Mouse (Mus musculus) intestine, embryonic 14.5 days (tissue): ENCODE measurements around the gene Diras2. TPM values are rescaled to one million over a fixed set of nuclear protein-coding genes. Genes with fewer than 3 reads are reported as not detected.

ENCODE experiments used
- ATAC-seq: fragments of 200-750 bp; cut with Nextera tagmentation; replicated peaks from 2 replicates; pipeline ENCODE4 v1.8.0; 2017; ENCODE audit warnings: low read depth, moderate number of reproducible peaks, moderate TSS enrichment, moderate library complexity; ENCODE audit not compliant: low FRiP score, low TSS enrichment
- DNase-seq: peaks from one replicate; pipeline ENCODE4 v3.0.0-alpha.2; 2018; ENCODE audit warnings: low spot score
- H3K27ac ChIP-seq: fragments of 300-500 bp; sonication (generic); 2 replicates; pipeline ENCODE4 v1.5.1; 2014; ENCODE audit warnings: low read depth, mild to moderate bottlenecking, control low read depth
- H3K27me3 ChIP-seq: fragments of 300-500 bp; sonication (generic); replicated peaks from 2 replicates; pipeline ENCODE4 v1.6.1; 2014; ENCODE audit warnings: low read length, control low read depth; ENCODE audit not compliant: control insufficient read depth, insufficient read depth
- H3K36me3 ChIP-seq: fragments of 300-500 bp; sonication (generic); 2 replicates; pipeline ENCODE4 v1.6.1; 2014; ENCODE audit warnings: low read length, control low read depth; ENCODE audit not compliant: control insufficient read depth, insufficient read depth
- H3K4me1 ChIP-seq: fragments of 300-500 bp; sonication (generic); replicated peaks from 2 replicates; pipeline ENCODE4 v1.6.1; 2014; ENCODE audit warnings: low read length, control low read depth, mixed read lengths; ENCODE audit not compliant: control insufficient read depth, insufficient read depth
- H3K4me2 ChIP-seq: fragments of 300-500 bp; sonication (generic); 2 replicates; pipeline ENCODE4 v1.6.1; 2014; ENCODE audit warnings: low read length
- H3K4me3 ChIP-seq: fragments of 300-500 bp; sonication (generic); 2 replicates; pipeline ENCODE4 v1.5.1; 2014; ENCODE audit warnings: low read depth, low read length, control low read depth, mixed read lengths
- H3K9ac ChIP-seq: fragments of 300-500 bp; sonication (generic); 2 replicates; pipeline ENCODE4 v1.6.1; 2014; ENCODE audit warnings: mild to moderate bottlenecking, low read length
- H3K9me3 ChIP-seq: fragments of 300-500 bp; sonication (generic); 2 replicates; pipeline ENCODE4 v1.6.1; 2016; ENCODE audit warnings: low read length, control low read depth; ENCODE audit not compliant: control insufficient read depth
- WGBS: fragments of 180-500 bp; shearing (Covaris S2); extraction: QIAGEN DNeasy Blood & Tissue Kit; methylation state at CpG from one replicate; pipeline ENCODE4 v1.1.7; 2014; 5-methylcytosine and 5-hydroxymethylcytosine counted together
- polyA plus RNA-seq: library from polyadenylated mRNA; unstranded; fragments of >200 nt; fragmentation: Nextera tagmentation; extraction: Ambion mirVana; gene quantifications from 2 replicates; pipeline ENCODE4 v1.2.1, GENCODE M21; 2014

The Diras2 gene
- polyA plus RNA-seq, 1 experiment from 2014 or later, result 0.58 TPM

- ATAC-seq, result no peak
- Histone ChIP-seq H3K27ac (no peak overlapping the region), H3K36me3 (no peaks in the 10 kb centered on the region), H3K4me1 (peaks cover 4% of the 10 kb centered on the region; the same call in 1 of the 2 replicates), H3K4me2 (no peak overlapping the region), H3K4me3 (no peak overlapping the region), H3K9ac (no peak overlapping the region), H3K9me3 (no peaks in the 10 kb centered on the region), H3K27me3 (no peaks in the 10 kb centered on the region)
- DNase-seq, result no peak
- 82% methylated on average over 11 of the region's 11 CpGs for WGBS
Measured at GRCm38 (mm10) chr13:52454708-52455250, 76.3 kb downstream of the Diras2 start.

Other genes starting within 250 kb of the Diras2 start
- 3.4 and 4.3 TPM in 2 replicates for gene Syk, start 51.9 kb upstream of the Diras2 start, polyA plus RNA-seq